Mouse (Mus musculus): ENCODE results near the gene Nyap1.

GRCm38 (mm10) chr5:137739471-137739870, 1.9 kb downstream of the Nyap1 start:
- no peak; the same call in 1 of the 2 replicates for TF ChIP-seq CTCF (IDR thresholded peaks at IDR 0.05; ENCODE audit: insufficient read depth, low read depth, low read length)
- TF ChIP-seq POLR2A (IDR thresholded peaks at IDR 0.05; ENCODE audit: insufficient read depth, low read depth, low read length): no peak

All from olfactory bulb, adult 2 months (tissue).